8 mouse cellular contexts compared by ENCODE assay signal in the genomic region with DNA sequence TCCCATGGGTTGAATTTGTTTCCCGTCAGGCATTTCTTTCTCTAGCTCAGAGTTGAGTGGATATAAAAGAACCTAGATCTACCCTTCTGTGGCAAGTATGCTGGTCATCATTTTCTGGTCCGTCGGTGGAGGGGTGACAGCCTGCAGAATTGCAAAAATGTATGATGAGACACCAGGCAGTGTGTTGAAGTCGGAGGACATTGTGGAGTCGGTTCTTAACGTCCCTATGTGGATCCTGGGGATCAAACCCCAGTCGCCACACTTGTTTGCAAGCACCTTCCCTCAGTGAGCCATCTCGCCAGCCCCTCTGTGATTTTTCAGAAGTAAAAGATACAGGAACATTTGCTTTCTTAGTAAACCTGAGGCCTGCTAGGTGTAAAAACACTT. TPM values are rescaled to one million over a fixed set of nuclear protein-coding genes. Genes with fewer than 3 reads are reported as not detected.
DNase-seq lines count a peak whose midpoint lies in the region; ATAC-seq and TF ChIP-seq lines count a peak whose summit lies in the region.

No protein-coding gene starts in this region.

- peak overlapping the region; percentile 78 for H3K9ac ChIP-seq in hindbrain, postnatal 0 days (replicated peaks; ENCODE audit: low read length)
- H3K9ac ChIP-seq in neural tube, embryonic 11.5 days (ENCODE audit: low read length): peak overlapping the region; percentile 92

- H3K27ac ChIP-seq in layer of hippocampus, adult 2 months: peak overlapping the region; percentile 84
- peak overlapping the region; percentile 98 for H3K27ac ChIP-seq in embryonic facial prominence, embryonic 10.5 days (replicated peaks)
- peak overlapping the region; percentile 92 for H3K27ac ChIP-seq in hindbrain, postnatal 0 days
- peak overlapping the region; percentile 90 for H3K27ac ChIP-seq in neural tube, embryonic 11.5 days (ENCODE audit: low read depth, low read length)

- H3K9me3 ChIP-seq in embryonic facial prominence, embryonic 10.5 days: no peaks in the 10 kb centered on the region
- no peaks in the 10 kb centered on the region for H3K9me3 ChIP-seq in hindbrain, postnatal 0 days (ENCODE audit: low read length)
- no peaks in the 10 kb centered on the region for H3K9me3 ChIP-seq in neural tube, embryonic 11.5 days (ENCODE audit: control insufficient read depth, low read length)

- H3K4me1 ChIP-seq in embryonic facial prominence, embryonic 10.5 days: peaks cover 36% of the 10 kb centered on the region
- peaks cover 11% of the 10 kb centered on the region; the same call in 1 of the 2 replicates for H3K4me1 ChIP-seq in hindbrain, postnatal 0 days (ENCODE audit: insufficient read depth, low read length)
- H3K4me1 ChIP-seq in neural tube, embryonic 11.5 days (ENCODE audit: control insufficient read depth, insufficient read depth, low read length): peaks cover 9% of the 10 kb centered on the region

- 7% methylated on average over 8 of the region's 8 CpGs for WGBS in embryonic facial prominence, embryonic 10.5 days
- 5% methylated on average over 8 of the region's 8 CpGs for WGBS in hindbrain, postnatal 0 days
- WGBS in neural tube, embryonic 11.5 days: 6% methylated on average over 8 of the region's 8 CpGs

- H3K27me3 ChIP-seq in embryonic facial prominence, embryonic 10.5 days (replicated peaks; ENCODE audit: low read depth, poor library complexity, severe bottlenecking): no peaks in the 10 kb centered on the region
- no peaks in the 10 kb centered on the region for H3K27me3 ChIP-seq in hindbrain, postnatal 0 days (ENCODE audit: insufficient read depth, low read length)
- H3K27me3 ChIP-seq in neural tube, embryonic 11.5 days (ENCODE audit: control insufficient read depth, insufficient read depth, low read length): no peaks in the 10 kb centered on the region; the same call in 1 of the 2 replicates

- H3K36me3 ChIP-seq in embryonic facial prominence, embryonic 10.5 days (replicated peaks): peaks cover 37% of the 10 kb centered on the region
- H3K36me3 ChIP-seq in hindbrain, postnatal 0 days (ENCODE audit: insufficient read depth, low read length): 0 out of 2 replicates have a peak, but pooled peaks cover 4% of the 10 kb centered on the region
- H3K36me3 ChIP-seq in neural tube, embryonic 11.5 days (ENCODE audit: control insufficient read depth, insufficient read depth, low read length): peaks cover 3% of the 10 kb centered on the region

- ATAC-seq in hindbrain, postnatal 0 days: no peak
- ATAC-seq in neural tube, embryonic 11.5 days (ENCODE audit: insufficient read depth, low FRiP score, low TSS enrichment): no peak
- ATAC-seq in megakaryocyte-erythroid progenitor cell, adult 5-6 weeks (replicated peaks; ENCODE audit: low FRiP score, low TSS enrichment, poor library complexity, severe bottlenecking): no peak

- DNase-seq in layer of hippocampus, adult 2 months (ENCODE audit: low spot score in 2 of 2): no peak
- DNase-seq in layer of hippocampus, adult 18-20 months (ENCODE audit: low spot score in 2 of 2): no peak
- DNase-seq in embryonic facial prominence, embryonic 10.5 days (ENCODE audit: low spot score): peak; percentile 44
- DNase-seq in hindbrain, postnatal 0 days (ENCODE audit: low spot score): peak; percentile 44
- no peak for DNase-seq in neural tube, embryonic 11.5 days (ENCODE audit: low spot score)
- DNase-seq in layer of hippocampus, adult 9-11 months: no peak
- DNase-seq in c-Kit-positive CD71-positive TER-119-positive erythroid progenitor cells, embryonic 14.5 days (ENCODE audit: low spot score): no peak

- no peak for TF ChIP-seq CTCF in layer of hippocampus, adult 2 months (conservative IDR thresholded peaks at IDR 0.05)
- no peak for TF ChIP-seq CTCF in hindbrain, postnatal 0 days (IDR thresholded peaks at IDR 0.05; ENCODE audit: low read depth)

- peak overlapping the region; percentile 90 for H3K4me3 ChIP-seq in layer of hippocampus, adult 2 months
- H3K4me3 ChIP-seq in embryonic facial prominence, embryonic 10.5 days: peak overlapping the region; percentile 77
- H3K4me3 ChIP-seq in hindbrain, postnatal 0 days (ENCODE audit: low read length): peak overlapping the region; percentile 76
- H3K4me3 ChIP-seq in neural tube, embryonic 11.5 days (ENCODE audit: low read depth, low read length): peak overlapping the region; percentile 68

- H3K4me2 ChIP-seq in hindbrain, postnatal 0 days (ENCODE audit: low read depth, low read length): peak overlapping the region; percentile 87
- H3K4me2 ChIP-seq in neural tube, embryonic 11.5 days (ENCODE audit: low read depth): peak overlapping the region; percentile 62

RNA-seq across cellular contexts. Expression of gene Eid3, which starts 5.5 kb away (rescaled TPM):
- total RNA-seq in layer of hippocampus, adult 2 months (2021): 1 to 10 TPM; 2.7 TPM
- 1 to 10 TPM in 1 of 2 experiments, under 1 TPM in 1; 0.84 to 1.6 TPM for total RNA-seq in layer of hippocampus, adult 18-20 months (2021)
- 0.52 and 0.57 TPM in 2 replicates for polyA plus RNA-seq in embryonic facial prominence, embryonic 10.5 days (2016; fragmentation: Nextera tagmentation; extraction: Ambion mirVana)
- 0.50 and 2.6 TPM in 2 replicates for total RNA-seq in hindbrain, postnatal 0 days (2014; rRNA removed)
- polyA plus RNA-seq in hindbrain, postnatal 0 days (2015; fragmentation: Nextera tagmentation; extraction: Ambion mirVana): 0.26 and 0.33 TPM in 2 replicates
- 0.43 and 0.64 TPM in 2 replicates for polyA plus RNA-seq in neural tube, embryonic 11.5 days (2014; fragmentation: Nextera tagmentation; extraction: Ambion mirVana)
- 3.6 and 7.4 TPM in 2 replicates for total RNA-seq in megakaryocyte-erythroid progenitor cell, adult 5-6 weeks (2014; fragmentation: Nextera tagmentation)
- total RNA-seq in megakaryocyte-erythroid progenitor cell, adult 5-6 weeks (2017): 3.9 TPM in 1 of 2 replicates, not detected in the other

RNA-seq across cellular contexts. Expression of gene Txnrd1, which starts 27.2 kb away (rescaled TPM):
- 10 to 100 TPM; 53.1 to 54.0 TPM for total RNA-seq in layer of hippocampus, adult 2 months (2021)
- 10 to 100 TPM; 47.7 to 56.7 TPM for total RNA-seq in layer of hippocampus, adult 18-20 months (2021)
- 169 and 177 TPM in 2 replicates for polyA plus RNA-seq in embryonic facial prominence, embryonic 10.5 days (2016; fragmentation: Nextera tagmentation; extraction: Ambion mirVana)
- total RNA-seq in hindbrain, postnatal 0 days (2014; rRNA removed): 79.6 and 80.0 TPM in 2 replicates
- polyA plus RNA-seq in hindbrain, postnatal 0 days (2015; fragmentation: Nextera tagmentation; extraction: Ambion mirVana): 62.3 and 64.8 TPM in 2 replicates
- polyA plus RNA-seq in neural tube, embryonic 11.5 days (2014; fragmentation: Nextera tagmentation; extraction: Ambion mirVana): 191 and 203 TPM in 2 replicates
- total RNA-seq in megakaryocyte-erythroid progenitor cell, adult 5-6 weeks (2014; fragmentation: Nextera tagmentation): 49.0 and 54.4 TPM in 2 replicates
- total RNA-seq in megakaryocyte-erythroid progenitor cell, adult 5-6 weeks (2017): 88.2 and 94.7 TPM in 2 replicates

Comparison
In these comparisons a context has a peak if more than half of its experiments do, and no peak if none do; other contexts are left out.
1. DNase-seq: peak in embryonic facial prominence, embryonic 10.5 days (single experiment) and hindbrain, postnatal 0 days (single experiment); none in layer of hippocampus, adult 2 months (0 of 2), layer of hippocampus, adult 18-20 months (0 of 2), neural tube, embryonic 11.5 days (single experiment), layer of hippocampus, adult 9-11 months (single experiment) and c-Kit-positive CD71-positive TER-119-positive erythroid progenitor cells, embryonic 14.5 days (single experiment).
2. Peak in every context shown above with its lines, with median percentiles within 50 percentile points of each other: H3K27ac ChIP-seq and H3K4me3 ChIP-seq.